Mouse (Mus musculus) left cerebral cortex, adult 2 months (tissue): ENCODE results near the gene Anks1b. TPM values are rescaled to one million over a fixed set of nuclear protein-coding genes. Genes with fewer than 3 reads are reported as not detected.

Source experiments
- DNase-seq, 2 experiments: peaks; one replicate each; pipeline ENCODE4 v3.0.0; 2021 to 2022; ENCODE audit warnings: low spot score in 2 of 2, mixed read lengths in 1 of 2; ENCODE audit errors: extremely low spot score in 1 of 2
- H3K27ac ChIP-seq: fragments of 200-600 bp; 2 replicates; pipeline ENCODE4 v1.8.1; 2022
- H3K4me3 ChIP-seq: fragments of 200-600 bp; 2 replicates; pipeline ENCODE4 v1.8.1; 2022
- CTCF ChIP-seq: fragments of 200-600 bp; IDR thresholded peaks from 2 replicates; pipeline ENCODE4 v1.8.1; 2022; ENCODE audit warnings: antibody characterized with exemption, mild to moderate bottlenecking, moderate library complexity
- intact Hi-C: fragments of 180-260 bp; cut with DNase I; formaldehyde crosslinking; loops from one replicate; pipeline ENCODE4 v1.15.1; 2025
- total RNA-seq, 2 experiments: library from RNA; stranded (reverse); gene quantifications; 2 replicates each; pipeline ENCODE4 v1.2.3; 2021

Gene Anks1b
- total RNA-seq, 2 experiments from 2014 or later = 472 to 474 TPM

DNA sequence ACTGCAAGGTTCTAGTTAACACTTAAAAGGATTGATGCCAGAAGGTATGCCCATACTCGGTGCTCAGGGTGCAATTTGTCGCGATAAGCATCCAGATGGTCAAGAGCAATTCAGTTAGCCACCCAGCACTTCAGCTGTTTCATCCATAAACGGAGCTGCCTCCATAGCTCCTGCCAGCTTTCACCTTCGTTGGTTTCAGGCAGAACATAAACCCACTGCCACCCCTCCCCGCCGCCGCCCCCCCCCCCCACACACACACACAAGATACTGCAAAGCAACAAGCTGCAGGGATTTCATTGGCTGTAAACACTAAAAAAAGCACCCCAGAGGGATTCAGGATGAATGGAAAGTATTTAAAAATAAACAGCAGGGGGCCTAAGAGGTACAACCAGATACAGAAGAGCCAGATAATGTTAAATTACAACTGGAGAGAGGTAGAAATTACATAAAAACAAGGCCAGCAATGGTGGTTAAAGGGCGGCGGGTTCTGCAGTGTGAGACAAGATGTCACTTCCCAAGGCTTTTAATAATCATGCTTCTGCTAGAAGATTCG is 897.2 kb downstream of the Anks1b start:
- TF ChIP-seq CTCF = peak; percentile 20
- DNase-seq = no peak
- Histone ChIP-seq H3K4me3 (no peak overlapping the region), H3K27ac (peak overlapping the region; percentile 53)
- intact Hi-C loops = no loop called here

GRCm38 (mm10) chr10:90771046-90771445 is 897.7 kb downstream of the Anks1b start:
- TF ChIP-seq CTCF = no peak
- Histone ChIP-seq H3K27ac (peak overlapping the region; percentile 53), H3K4me3 (no peak overlapping the region)
- DNase-seq = no peak
- intact Hi-C loops = no loop called here

DNA sequence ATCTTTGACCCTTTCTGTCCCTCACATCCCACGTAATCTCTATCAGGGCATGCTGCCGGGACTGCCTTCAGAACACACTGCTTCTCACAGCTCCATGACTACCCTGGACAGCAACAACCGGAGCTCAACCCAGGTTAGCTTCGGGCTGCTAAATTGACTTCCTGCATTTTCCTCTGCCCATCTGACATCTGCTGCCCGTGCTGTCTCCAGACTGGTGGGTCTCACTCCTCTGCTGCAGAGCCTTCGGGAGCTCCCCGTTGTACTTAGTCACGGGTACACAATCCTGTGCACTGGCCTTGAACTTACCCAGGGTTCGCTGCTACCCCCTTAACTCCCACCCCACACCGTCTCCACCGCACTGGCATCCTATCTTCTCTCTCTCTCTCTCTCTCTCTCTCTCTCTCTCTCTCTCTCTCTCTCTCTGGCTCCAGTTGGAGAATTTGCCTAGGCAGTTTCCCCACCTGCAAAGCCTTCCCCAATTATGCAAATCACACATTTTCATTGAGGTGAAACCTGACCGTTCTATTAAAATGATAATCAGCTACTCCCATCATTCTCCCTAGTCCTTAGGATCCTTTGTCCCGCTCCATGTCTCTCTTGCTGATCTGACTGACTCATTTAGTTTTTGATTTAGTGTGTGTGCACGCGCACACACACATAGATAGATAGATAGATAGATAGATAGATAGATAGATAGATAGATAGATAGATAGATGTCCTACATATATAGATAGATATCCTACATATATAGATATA is 898.3 kb downstream of the Anks1b start:
- H3K4me3 ChIP-seq = no peak overlapping the region
- H3K27ac ChIP-seq = peak overlapping the region; percentile 53; the same call in 1 of the 2 replicates
- no peak for TF ChIP-seq CTCF
- no peak for DNase-seq
- intact Hi-C loops = no loop called here

GRCm38 (mm10) chr10:90779561-90780400 is 906.5 kb downstream of the Anks1b start:
- intact Hi-C loops = no loop called here
- peak; percentile 2; the same call in 1 of the 2 replicates for TF ChIP-seq CTCF
- Histone ChIP-seq H3K4me3 (no peak overlapping the region), H3K27ac (no peak overlapping the region)
- DNase-seq = no peak

GRCm38 (mm10) chr10:90784981-90785650 is 911.8 kb downstream of the Anks1b start:
- DNase-seq = no peak
- H3K4me3 ChIP-seq = no peak overlapping the region
- intact Hi-C loops = no loop called here
- TF ChIP-seq CTCF = no peak
- no peak overlapping the region for H3K27ac ChIP-seq

- Histone ChIP-seq H3K27ac (no peak overlapping the region), H3K4me3 (no peak overlapping the region)
- DNase-seq = no peak
- no peak for TF ChIP-seq CTCF
- intact Hi-C loops = no loop called here
These were observed 912.4 kb downstream of the Anks1b start for GRCm38 (mm10) chr10:90785680-90786079.

- intact Hi-C loops = no loop called here
- H3K4me3 ChIP-seq = no peak overlapping the region
- no peak for DNase-seq
- peak; percentile 40 for TF ChIP-seq CTCF
- H3K27ac ChIP-seq = no peak overlapping the region
These were observed 929.8 kb downstream of the Anks1b start for GRCm38 (mm10) chr10:90803112-90803511.

- no peak overlapping the region for H3K4me3 ChIP-seq
- no peak overlapping the region for H3K27ac ChIP-seq
- no peak for TF ChIP-seq CTCF
- no peak for DNase-seq
- intact Hi-C loops = no loop called here
These were observed 931.3 kb downstream of the Anks1b start for GRCm38 (mm10) chr10:90804602-90805095.

GRCm38 (mm10) chr10:90808616-90809310 is 935.5 kb downstream of the Anks1b start:
- Histone ChIP-seq H3K4me3 (no peak overlapping the region), H3K27ac (no peak overlapping the region)
- intact Hi-C loops = no loop called here
- TF ChIP-seq CTCF = no peak
- DNase-seq = no peak

DNA sequence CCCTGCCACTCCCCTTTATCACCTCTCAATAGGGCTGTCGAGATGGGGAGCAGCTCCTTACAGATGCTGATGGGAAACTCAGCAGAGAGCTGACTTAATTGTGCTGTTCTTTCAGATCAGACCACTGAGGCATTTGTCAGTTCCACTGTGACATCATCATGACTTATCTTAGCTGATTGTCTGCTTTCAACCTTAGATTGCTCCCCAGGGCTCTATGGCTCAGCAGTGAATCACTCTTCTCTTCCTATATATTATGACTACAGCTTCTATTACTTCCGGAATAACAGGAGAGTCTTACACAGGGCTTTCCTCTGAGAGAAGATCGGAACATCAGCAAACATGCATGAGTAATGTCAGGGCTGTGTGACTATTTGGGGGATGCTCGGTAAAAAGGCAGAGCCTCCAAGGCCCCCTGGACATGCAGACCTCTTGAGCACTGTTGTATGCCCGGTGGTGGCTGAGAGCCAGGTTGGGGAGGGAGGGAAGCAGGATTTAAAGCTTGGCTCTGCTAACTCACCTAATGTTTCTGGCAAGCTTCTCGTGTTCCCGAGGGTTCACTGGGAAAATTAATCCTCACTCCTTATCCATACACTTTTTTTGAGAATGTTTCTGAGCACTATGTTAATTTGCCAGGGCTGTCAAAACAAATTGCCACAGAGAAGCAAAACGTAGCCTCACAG is 936.7 kb downstream of the Anks1b start:
- no peak overlapping the region for H3K27ac ChIP-seq
- DNase-seq = no peak
- no peak for TF ChIP-seq CTCF
- intact Hi-C loops = no loop called here
- no peak overlapping the region for H3K4me3 ChIP-seq
